Mouse (Mus musculus): ENCODE measurements around the gene Grin2c. TPM values are rescaled to one million over a fixed set of nuclear protein-coding genes. Genes with fewer than 3 reads are reported as not detected.

The Grin2c gene
- polyA plus RNA-seq, 1 experiment from 2014 or later, result not detected

- Histone ChIP-seq H3K9ac (no peak overlapping the region), H3K36me3 (replicated peaks) (no peaks in the 10 kb centered on the region), H3K27me3 (peaks cover 25% of the 10 kb centered on the region), H3K9me3 (no peaks in the 10 kb centered on the region), H3K4me1 (peaks cover 11% of the 10 kb centered on the region), H3K4me2 (no peak overlapping the region), H3K4me3 (replicated peaks) (no peak overlapping the region), H3K27ac (no peak overlapping the region)
- ATAC-seq (ENCODE audit: low FRiP score), result no peak
- 71% methylated on average over 14 of the region's 14 CpGs for WGBS
Observed at GRCm38 (mm10) chr11:115292631-115293375, 25.8 kb upstream of the Grin2c start.

DNA sequence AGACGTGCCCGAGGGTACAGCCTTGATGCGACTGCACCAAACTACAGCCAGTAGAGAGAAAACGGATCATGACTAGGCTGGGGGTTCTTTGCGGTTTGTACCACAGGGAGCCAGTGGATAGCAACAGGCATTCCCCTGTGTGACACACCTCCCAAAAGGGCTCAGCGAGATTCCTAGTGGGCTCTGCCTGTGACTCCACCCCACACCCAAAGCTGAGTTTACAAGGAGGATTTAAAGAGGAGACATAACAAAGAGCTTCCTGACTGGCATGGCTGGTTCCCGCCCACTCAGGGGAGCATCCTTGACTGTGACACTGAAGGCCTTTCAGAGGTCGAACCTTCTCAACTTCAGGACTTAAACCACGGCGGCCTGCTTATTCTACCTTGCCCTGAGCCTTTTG, 24.5 kb upstream of the Grin2c start:
- H3K27ac ChIP-seq, result no peak overlapping the region
- H3K4me3 ChIP-seq (replicated peaks), result no peak overlapping the region
- no peaks in the 10 kb centered on the region for H3K36me3 ChIP-seq (replicated peaks)
- no peaks in the 10 kb centered on the region for H3K9me3 ChIP-seq
- no peak overlapping the region for H3K4me2 ChIP-seq
- no peak overlapping the region for H3K9ac ChIP-seq
- ATAC-seq (ENCODE audit: low FRiP score), result no peak
- H3K4me1 ChIP-seq, result peaks cover 6% of the 10 kb centered on the region; the same call in 1 of the 2 replicates
- WGBS, result 84% methylated on average over 10 of the region's 10 CpGs
- H3K27me3 ChIP-seq, result peaks cover 13% of the 10 kb centered on the region

- H3K27me3 ChIP-seq, result peaks cover 8% of the 10 kb centered on the region
- peaks cover 6% of the 10 kb centered on the region; the same call in 1 of the 2 replicates for H3K4me1 ChIP-seq
- no peak overlapping the region for H3K4me3 ChIP-seq (replicated peaks)
- ATAC-seq (ENCODE audit: low FRiP score), result no peak
- 93% methylated on average over 6 of the region's 6 CpGs for WGBS
- H3K4me2 ChIP-seq, result no peak overlapping the region
- no peaks in the 10 kb centered on the region for H3K9me3 ChIP-seq
- H3K36me3 ChIP-seq (replicated peaks), result no peaks in the 10 kb centered on the region
- H3K9ac ChIP-seq, result no peak overlapping the region
- no peak overlapping the region for H3K27ac ChIP-seq
Observed at GRCm38 (mm10) chr11:115290919-115291318, 23.9 kb upstream of the Grin2c start.

DNA sequence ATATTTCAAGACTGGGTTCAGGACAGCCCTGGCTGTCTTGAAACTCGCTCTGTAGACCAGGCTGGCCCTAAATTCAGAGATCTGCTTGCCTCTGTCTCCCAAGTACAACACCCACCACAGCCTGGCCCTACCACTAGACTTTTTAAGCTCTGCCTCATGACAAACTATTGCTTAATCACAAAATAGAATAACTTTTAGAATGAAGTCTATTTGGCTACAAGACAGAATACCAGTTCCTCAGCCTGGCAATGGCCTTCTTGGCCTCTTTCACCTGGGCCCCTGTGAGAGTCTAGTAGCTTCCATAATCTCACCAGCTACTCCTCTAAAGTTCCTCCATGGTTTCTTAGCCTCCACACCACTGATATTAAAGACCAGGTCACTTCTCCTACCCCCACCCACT, 23.3 kb upstream of the Grin2c start:
- H3K9ac ChIP-seq, result no peak overlapping the region
- ATAC-seq (ENCODE audit: low FRiP score), result no peak
- H3K4me3 ChIP-seq (replicated peaks), result no peak overlapping the region
- peaks cover 6% of the 10 kb centered on the region; the same call in 1 of the 2 replicates for H3K4me1 ChIP-seq
- peaks cover 2% of the 10 kb centered on the region; the same call in 1 of the 2 replicates for H3K27me3 ChIP-seq
- no peaks in the 10 kb centered on the region for H3K36me3 ChIP-seq (replicated peaks)
- 82% methylated on average over 1 of the region's 1 CpGs for WGBS
- H3K9me3 ChIP-seq, result no peaks in the 10 kb centered on the region
- no peak overlapping the region for H3K27ac ChIP-seq
- no peak overlapping the region for H3K4me2 ChIP-seq

GRCm38 (mm10) chr11:115289885-115290284, 22.8 kb upstream of the Grin2c start:
- 87% methylated on average over 8 of the region's 8 CpGs for WGBS
- H3K27me3 ChIP-seq, result no peaks in the 10 kb centered on the region
- H3K9me3 ChIP-seq, result no peaks in the 10 kb centered on the region
- no peak overlapping the region for H3K27ac ChIP-seq
- H3K9ac ChIP-seq, result no peak overlapping the region
- H3K4me1 ChIP-seq, result peaks cover 6% of the 10 kb centered on the region; the same call in 1 of the 2 replicates
- no peak for ATAC-seq (ENCODE audit: low FRiP score)
- H3K36me3 ChIP-seq (replicated peaks), result no peaks in the 10 kb centered on the region
- no peak overlapping the region for H3K4me2 ChIP-seq
- no peak overlapping the region for H3K4me3 ChIP-seq (replicated peaks)

DNA sequence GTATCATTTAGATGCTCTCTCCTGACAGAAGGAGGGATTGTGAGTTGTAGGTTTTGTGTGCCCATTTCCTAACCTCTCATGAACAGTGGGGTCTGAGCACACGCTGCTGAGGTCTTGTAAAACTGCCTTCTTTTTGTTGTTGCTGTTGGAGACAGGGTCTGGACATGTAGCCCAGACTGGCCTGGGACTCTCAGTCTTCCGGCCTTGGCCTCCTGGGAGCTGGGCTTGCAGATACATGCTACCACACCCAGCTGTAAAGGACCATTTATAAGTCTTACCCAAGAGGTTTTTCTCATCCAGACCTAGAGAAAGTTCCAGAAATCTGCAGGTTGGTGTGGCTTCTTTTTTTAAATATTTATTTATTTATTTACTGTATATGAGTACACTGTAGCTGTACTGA, 21.3 kb upstream of the Grin2c start:
- Histone ChIP-seq H3K4me2 (no peak overlapping the region), H3K27me3 (no peaks in the 10 kb centered on the region), H3K4me3 (replicated peaks) (no peak overlapping the region), H3K9ac (no peak overlapping the region), H3K9me3 (no peaks in the 10 kb centered on the region), H3K27ac (no peak overlapping the region), H3K4me1 (peaks cover 6% of the 10 kb centered on the region; the same call in 1 of the 2 replicates), H3K36me3 (replicated peaks) (no peaks in the 10 kb centered on the region)
- no peak for ATAC-seq (ENCODE audit: low FRiP score)
- WGBS, result 90% methylated on average over 2 of the region's 2 CpGs

DNA sequence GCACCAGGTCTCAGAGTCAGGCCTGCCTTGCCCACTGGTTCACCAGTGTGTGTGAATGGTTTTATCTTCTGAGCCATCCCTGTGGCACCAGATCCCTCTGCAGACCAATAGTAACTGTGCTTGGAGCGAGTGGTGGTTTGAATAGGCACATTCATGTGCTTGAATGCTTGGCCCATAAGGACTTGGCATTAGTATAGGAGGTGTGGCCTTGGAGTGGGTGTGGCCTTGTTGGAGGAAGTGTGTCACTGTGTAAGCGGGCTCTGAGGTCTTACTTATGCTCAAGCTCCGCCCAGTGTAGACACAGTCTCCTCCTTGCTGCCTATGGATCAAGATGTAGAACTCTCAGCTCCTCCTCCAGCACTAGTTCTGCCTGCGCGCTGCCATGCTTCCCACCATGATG, 20.3 kb upstream of the Grin2c start:
- no peak for ATAC-seq (ENCODE audit: low FRiP score)
- Histone ChIP-seq H3K9ac (no peak overlapping the region), H3K4me1 (peaks cover 6% of the 10 kb centered on the region; the same call in 1 of the 2 replicates), H3K36me3 (replicated peaks) (no peaks in the 10 kb centered on the region), H3K4me2 (no peak overlapping the region), H3K27me3 (no peaks in the 10 kb centered on the region), H3K4me3 (replicated peaks) (no peak overlapping the region), H3K27ac (no peak overlapping the region), H3K9me3 (no peaks in the 10 kb centered on the region)
- 91% methylated on average over 5 of the region's 5 CpGs for WGBS

GRCm38 (mm10) chr11:115286201-115286993, 19.4 kb upstream of the Grin2c start:
- H3K4me3 ChIP-seq (replicated peaks), result no peak overlapping the region
- no peak overlapping the region for H3K9ac ChIP-seq
- H3K27me3 ChIP-seq, result no peaks in the 10 kb centered on the region
- H3K9me3 ChIP-seq, result no peaks in the 10 kb centered on the region
- H3K27ac ChIP-seq, result no peak overlapping the region
- 81% methylated on average over 19 of the region's 19 CpGs for WGBS
- no peak for ATAC-seq (ENCODE audit: low FRiP score)
- peaks cover 6% of the 10 kb centered on the region; the same call in 1 of the 2 replicates for H3K4me1 ChIP-seq
- no peaks in the 10 kb centered on the region for H3K36me3 ChIP-seq (replicated peaks)
- H3K4me2 ChIP-seq, result no peak overlapping the region

- H3K4me1 ChIP-seq, result peaks cover 6% of the 10 kb centered on the region; the same call in 1 of the 2 replicates
- no peaks in the 10 kb centered on the region for H3K27me3 ChIP-seq
- no peaks in the 10 kb centered on the region for H3K9me3 ChIP-seq
- H3K4me3 ChIP-seq (replicated peaks), result no peak overlapping the region
- no peak overlapping the region for H3K9ac ChIP-seq
- H3K36me3 ChIP-seq (replicated peaks), result no peaks in the 10 kb centered on the region
- no peak overlapping the region for H3K4me2 ChIP-seq
- no peak overlapping the region for H3K27ac ChIP-seq
- no peak for ATAC-seq (ENCODE audit: low FRiP score)
- 73% methylated on average over 4 of the region's 4 CpGs for WGBS
Observed at GRCm38 (mm10) chr11:115285282-115285681, 18.2 kb upstream of the Grin2c start.

DNA sequence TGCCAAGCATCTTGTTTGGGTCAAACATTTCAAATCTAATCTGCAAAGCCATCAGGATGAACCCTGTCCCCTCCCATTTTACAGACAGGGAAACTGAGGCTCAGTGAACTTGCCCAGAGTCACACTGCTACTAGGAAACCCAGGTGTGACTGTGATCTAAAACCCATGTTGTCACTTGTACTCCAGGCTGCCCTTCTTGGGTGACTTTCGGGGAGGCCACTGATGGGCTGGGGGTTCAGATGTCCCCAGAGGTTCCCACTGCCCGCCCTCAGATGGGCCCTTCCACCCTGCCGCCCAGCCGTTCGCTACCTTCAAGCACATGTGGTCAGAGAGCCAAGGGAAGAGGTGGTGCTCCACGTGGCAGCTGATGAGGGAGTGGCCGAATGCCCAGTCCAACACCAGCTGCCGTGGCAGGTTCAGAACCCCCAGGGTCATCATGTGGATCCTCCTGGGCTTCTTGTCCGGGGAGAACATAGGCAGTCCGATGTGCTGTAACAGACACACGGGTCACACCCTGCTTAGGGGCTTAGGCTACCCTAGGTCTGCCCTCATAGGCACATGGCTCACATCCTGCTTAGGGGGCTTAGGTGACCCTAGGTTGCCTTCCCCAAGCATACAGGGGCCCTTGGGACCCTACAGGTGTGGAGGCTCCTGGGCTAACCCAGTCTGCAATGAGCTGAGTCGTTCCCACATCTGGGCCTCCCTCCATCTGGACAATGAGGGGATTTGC, 17.0 kb upstream of the Grin2c start:
- no peaks in the 10 kb centered on the region for H3K36me3 ChIP-seq (replicated peaks)
- H3K4me2 ChIP-seq, result no peak overlapping the region
- H3K9ac ChIP-seq, result no peak overlapping the region
- ATAC-seq (ENCODE audit: low FRiP score), result no peak
- no peak overlapping the region for H3K4me3 ChIP-seq (replicated peaks)
- WGBS, result 86% methylated on average over 12 of the region's 12 CpGs
- peaks cover 6% of the 10 kb centered on the region; the same call in 1 of the 2 replicates for H3K4me1 ChIP-seq
- H3K27me3 ChIP-seq, result no peaks in the 10 kb centered on the region
- H3K9me3 ChIP-seq, result no peaks in the 10 kb centered on the region
- no peak overlapping the region for H3K27ac ChIP-seq

DNA sequence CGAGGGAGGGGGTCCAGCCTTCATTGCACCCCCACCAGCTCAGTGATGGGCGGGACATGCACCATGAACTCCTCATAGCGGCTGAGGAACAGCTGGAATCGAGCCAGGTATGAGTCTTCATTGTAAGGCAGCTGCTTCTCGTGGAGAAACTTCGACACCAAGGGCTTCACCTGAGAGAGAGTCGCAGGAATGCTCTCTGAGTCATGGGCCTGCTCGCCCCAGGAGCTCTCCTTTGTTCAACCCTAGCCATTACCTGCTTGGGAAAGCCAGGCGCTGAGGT, 16.4 kb upstream of the Grin2c start:
- ATAC-seq (ENCODE audit: low FRiP score), result no peak
- Histone ChIP-seq H3K27me3 (no peaks in the 10 kb centered on the region), H3K9me3 (no peaks in the 10 kb centered on the region), H3K27ac (no peak overlapping the region), H3K4me3 (replicated peaks) (no peak overlapping the region), H3K4me2 (no peak overlapping the region), H3K36me3 (replicated peaks) (no peaks in the 10 kb centered on the region), H3K4me1 (peaks cover 6% of the 10 kb centered on the region; the same call in 1 of the 2 replicates), H3K9ac (no peak overlapping the region)
- WGBS, result 78% methylated on average over 9 of the region's 9 CpGs

GRCm38 (mm10) chr11:115282723-115283485, 15.9 kb upstream of the Grin2c start:
- H3K9ac ChIP-seq, result no peak overlapping the region
- H3K4me2 ChIP-seq, result no peak overlapping the region
- peaks cover 8% of the 10 kb centered on the region for H3K4me1 ChIP-seq
- H3K36me3 ChIP-seq (replicated peaks), result no peaks in the 10 kb centered on the region
- H3K27me3 ChIP-seq, result no peaks in the 10 kb centered on the region
- no peak overlapping the region for H3K27ac ChIP-seq
- H3K4me3 ChIP-seq (replicated peaks), result no peak overlapping the region
- WGBS, result 85% methylated on average over 8 of the region's 8 CpGs
- ATAC-seq (ENCODE audit: low FRiP score), result no peak
- no peaks in the 10 kb centered on the region for H3K9me3 ChIP-seq
